Mouse (Mus musculus): ENCODE measurements around the gene Adgrg2.

Adgrg2 gene

GRCm38 (mm10) chrX:160502048-160503041, 111.9 kb downstream of the Adgrg2 start, which contains the start of gene Phka2:
Gene Phka2 (plus strand): TSS chrX:160502166.
- peak; percentile 82 for DNase-seq (ENCODE audit: extremely low spot score)

- DNase-seq (ENCODE audit: extremely low spot score): no peak
These were observed 118.6 kb downstream of the Adgrg2 start for GRCm38 (mm10) chrX:160509046-160509445.

- no peak for DNase-seq (ENCODE audit: extremely low spot score)
These were observed 119.7 kb downstream of the Adgrg2 start for GRCm38 (mm10) chrX:160510197-160510596.

DNA sequence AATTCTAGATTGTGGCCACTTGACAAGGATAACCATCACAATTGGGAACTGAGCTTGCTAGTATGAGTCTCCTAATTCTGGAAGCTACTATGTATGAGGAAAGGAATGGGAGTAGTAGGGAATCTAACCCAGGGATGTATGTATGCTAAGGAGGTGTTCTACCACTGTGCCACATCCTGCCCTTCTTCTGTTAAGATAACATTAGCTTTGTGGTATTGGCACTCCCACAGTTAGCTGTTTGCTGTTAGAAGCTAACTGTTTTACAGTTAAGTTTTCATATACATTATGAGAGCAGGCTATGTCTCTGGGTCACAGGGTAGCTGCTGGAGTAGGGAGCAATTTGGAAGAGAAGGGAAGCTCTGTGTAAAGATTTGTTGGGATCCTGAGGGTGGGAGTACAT, 125.5 kb downstream of the Adgrg2 start:
- DNase-seq (ENCODE audit: extremely low spot score): no peak

DNA sequence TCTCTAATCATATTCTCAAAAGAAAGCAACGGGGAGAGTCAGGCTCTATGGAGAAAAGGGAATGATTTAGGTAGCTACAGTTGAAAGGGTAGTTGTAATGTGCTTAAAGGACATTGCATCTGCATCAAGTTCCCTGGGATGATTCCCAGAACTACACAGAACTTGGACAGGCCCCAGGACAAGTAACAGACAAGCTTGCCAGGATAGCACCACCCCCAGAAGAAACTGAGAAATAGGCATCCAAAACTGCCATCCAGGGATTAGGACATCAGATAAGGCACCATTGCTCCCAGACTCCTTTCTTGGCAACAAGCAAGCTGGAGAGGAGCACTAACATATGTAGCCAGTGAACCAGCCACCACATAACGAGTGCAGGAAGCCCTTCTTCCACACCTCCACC, 152.3 kb downstream of the Adgrg2 start:
- no peak for DNase-seq (ENCODE audit: extremely low spot score)

Data from embryo, embryonic 9.5 days (tissue).